Mouse (Mus musculus) cortical plate, adult 2 months (tissue): ENCODE measurements around the gene Nabp2.

Experiments
- CTCF ChIP-seq: fragments of 200-500 bp; IDR thresholded peaks from 2 replicates; pipeline ENCODE4 v1.5.1; 2011; ENCODE audit warnings: mild to moderate bottlenecking, control low read depth, low read length; ENCODE audit not compliant: insufficient read depth; ENCODE audit errors: extremely low read depth
- POLR2A ChIP-seq: fragments of 200-500 bp; IDR thresholded peaks from 2 replicates; pipeline ENCODE4 v1.6.1; 2011; ENCODE audit warnings: mild to moderate bottlenecking, low read length, control low read depth; ENCODE audit not compliant: insufficient read depth; ENCODE audit errors: extremely low read depth

DNA sequence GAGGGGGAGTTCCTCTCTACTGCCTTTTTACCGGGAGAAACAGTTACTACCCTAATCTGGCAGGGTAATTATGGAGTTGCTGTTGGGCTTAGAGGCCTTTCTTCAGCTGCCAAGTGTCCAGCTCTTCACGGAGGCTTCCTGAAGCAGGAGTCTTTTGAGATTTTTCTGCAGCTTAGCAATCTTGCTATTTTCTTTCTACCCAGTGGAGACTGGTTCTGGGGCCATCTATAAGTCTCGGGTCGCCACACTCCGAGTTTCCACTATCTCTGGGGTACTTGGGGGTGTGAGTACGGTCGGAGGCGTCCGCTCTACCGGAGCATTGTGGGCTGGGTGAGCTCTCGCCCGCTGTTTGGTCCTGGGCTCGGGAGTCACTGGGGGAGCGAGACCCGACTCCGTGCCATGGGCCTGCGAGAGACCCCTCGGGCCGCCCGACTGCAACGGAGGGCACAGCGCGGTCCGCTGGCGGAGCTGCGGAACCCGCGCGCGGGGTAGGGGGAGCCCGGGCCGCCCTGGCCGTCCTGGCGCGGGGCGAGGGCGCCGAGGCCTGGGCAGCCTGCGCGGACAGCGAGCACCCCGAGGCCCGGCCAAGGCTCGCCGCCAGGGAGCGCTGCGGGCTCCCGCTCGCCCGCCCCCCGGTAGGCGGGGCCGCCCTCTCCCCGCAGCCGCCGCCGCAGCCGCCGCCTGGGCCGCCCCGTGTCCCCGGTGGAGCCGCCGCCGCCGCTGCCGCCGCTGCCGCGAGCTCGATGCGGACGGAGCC, 34.7 kb downstream of the Nabp2 start, which contains the start of gene Ankrd52:
- TF ChIP-seq POLR2A (no peak), CTCF (0 out of 2 replicates have a peak, but pooled peaks have one; percentile 1)
